Mouse (Mus musculus): ENCODE data around the gene Zfand6. TPM values are rescaled to one million over a fixed set of nuclear protein-coding genes. Genes with fewer than 3 reads are reported as not detected.

Zfand6 gene
- polyA plus RNA-seq, 1 experiment = 287 TPM

- H3K27me3 ChIP-seq (ENCODE audit: control insufficient read depth, insufficient read depth, low read length) = no peaks in the 10 kb centered on the region
- no peak overlapping the region for H3K4me3 ChIP-seq (ENCODE audit: control insufficient read depth, low read depth, low read length)
- H3K36me3 ChIP-seq (ENCODE audit: control insufficient read depth, insufficient read depth, low read length) = no peaks in the 10 kb centered on the region
- TF ChIP-seq POLR2A (IDR thresholded peaks at IDR 0.05; ENCODE audit: control insufficient read depth, low read depth, low read length) = no peak
- TF ChIP-seq CTCF (IDR thresholded peaks at IDR 0.05; ENCODE audit: control insufficient read depth, insufficient read depth, insufficient replicate concordance, low read depth, low read length) = no peak
- no peak overlapping the region for H3K27ac ChIP-seq (ENCODE audit: control insufficient read depth, insufficient read depth, low read depth, low read length)
- H3K4me1 ChIP-seq (ENCODE audit: control insufficient read depth, insufficient read depth, low read length) = no peaks in the 10 kb centered on the region
These were observed 110.9 kb downstream of the Zfand6 start for GRCm38 (mm10) chr7:84578841-84579240.

DNA sequence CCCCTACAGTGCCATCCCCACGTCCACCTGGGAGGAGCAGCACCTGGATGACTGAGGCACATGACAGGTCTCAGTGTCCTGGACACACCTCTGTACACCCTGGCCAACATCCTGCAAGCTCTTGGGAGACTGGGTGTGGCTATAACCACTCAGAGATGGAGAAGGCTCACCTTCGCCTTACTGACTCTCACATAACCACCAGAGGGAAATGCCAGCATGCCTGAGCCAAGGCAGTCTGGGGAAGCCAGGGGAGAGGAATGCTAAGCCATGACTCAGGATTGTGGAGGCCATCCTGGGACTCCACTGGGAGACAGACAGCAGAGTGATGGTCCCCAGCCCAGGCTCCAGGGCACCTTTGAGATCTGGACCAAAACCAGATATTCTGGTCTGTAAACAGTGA is 112.7 kb downstream of the Zfand6 start:
- H3K27me3 ChIP-seq (ENCODE audit: control insufficient read depth, insufficient read depth, low read length) = no peaks in the 10 kb centered on the region

DNA sequence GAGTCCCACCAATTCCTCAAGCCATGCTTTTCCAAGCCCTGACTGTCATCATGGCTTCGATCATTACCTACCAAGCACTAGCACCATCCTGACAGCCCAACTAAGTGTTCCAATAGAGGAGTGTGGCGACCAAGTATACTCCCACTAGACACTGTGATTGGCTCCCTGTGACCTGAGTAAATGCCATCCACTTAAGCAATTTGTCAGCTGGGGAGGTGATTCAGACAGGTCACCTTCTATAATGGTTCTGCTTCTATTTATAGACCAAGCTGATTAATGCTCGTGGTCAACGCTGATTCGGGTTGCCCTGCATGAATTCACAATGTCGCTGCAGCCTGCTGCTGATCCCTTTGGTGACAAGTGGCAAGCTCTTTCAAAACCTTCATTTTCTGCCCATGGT is 123.6 kb downstream of the Zfand6 start:
- Histone ChIP-seq H3K4me1 (ENCODE audit: control insufficient read depth, insufficient read depth, low read length) (no peaks in the 10 kb centered on the region), H3K36me3 (ENCODE audit: control insufficient read depth, insufficient read depth, low read length) (no peaks in the 10 kb centered on the region), H3K27ac (ENCODE audit: control insufficient read depth, insufficient read depth, low read depth, low read length) (no peak overlapping the region), H3K27me3 (ENCODE audit: control insufficient read depth, insufficient read depth, low read length) (no peaks in the 10 kb centered on the region), H3K4me3 (ENCODE audit: control insufficient read depth, low read depth, low read length) (no peak overlapping the region)
- TF ChIP-seq POLR2A (IDR thresholded peaks at IDR 0.05; ENCODE audit: control insufficient read depth, low read depth, low read length) (no peak), CTCF (IDR thresholded peaks at IDR 0.05; ENCODE audit: control insufficient read depth, insufficient read depth, insufficient replicate concordance, low read depth, low read length) (no peak)

More for the DNA sequence above, 112.7 kb downstream of the Zfand6 start:
- Histone ChIP-seq H3K36me3 (ENCODE audit: control insufficient read depth, insufficient read depth, low read length) (no peaks in the 10 kb centered on the region), H3K27ac (ENCODE audit: control insufficient read depth, insufficient read depth, low read depth, low read length) (no peak overlapping the region), H3K4me3 (ENCODE audit: control insufficient read depth, low read depth, low read length) (no peak overlapping the region), H3K4me1 (ENCODE audit: control insufficient read depth, insufficient read depth, low read length) (no peaks in the 10 kb centered on the region)
- TF ChIP-seq CTCF (IDR thresholded peaks at IDR 0.05; ENCODE audit: control insufficient read depth, insufficient read depth, insufficient replicate concordance, low read depth, low read length) (no peak), POLR2A (IDR thresholded peaks at IDR 0.05; ENCODE audit: control insufficient read depth, low read depth, low read length) (no peak)

DNA sequence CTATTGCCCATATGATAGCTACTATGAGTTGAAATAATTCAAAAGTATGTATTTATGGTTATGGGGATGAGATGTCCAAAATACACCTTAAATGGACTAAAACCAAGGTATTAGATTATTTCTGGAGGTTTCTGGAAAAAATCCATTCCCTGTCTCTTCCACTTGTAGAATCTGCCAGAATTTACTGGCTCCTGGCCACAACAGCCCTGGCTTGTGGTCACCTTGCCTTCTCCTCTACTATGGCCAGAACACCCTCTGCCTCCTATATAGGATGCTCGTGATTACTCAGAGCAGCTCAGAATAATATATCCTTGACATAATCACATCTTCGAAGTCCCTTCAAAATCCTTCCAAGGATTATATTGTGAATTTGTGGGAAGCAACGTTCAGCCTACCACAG is 125.5 kb downstream of the Zfand6 start:
- no peaks in the 10 kb centered on the region for H3K36me3 ChIP-seq (ENCODE audit: control insufficient read depth, insufficient read depth, low read length)
- H3K4me3 ChIP-seq (ENCODE audit: control insufficient read depth, low read depth, low read length) = no peak overlapping the region
- no peaks in the 10 kb centered on the region for H3K27me3 ChIP-seq (ENCODE audit: control insufficient read depth, insufficient read depth, low read length)
- no peak overlapping the region for H3K27ac ChIP-seq (ENCODE audit: control insufficient read depth, insufficient read depth, low read depth, low read length)
- TF ChIP-seq POLR2A (IDR thresholded peaks at IDR 0.05; ENCODE audit: control insufficient read depth, low read depth, low read length) (no peak), CTCF (IDR thresholded peaks at IDR 0.05; ENCODE audit: control insufficient read depth, insufficient read depth, insufficient replicate concordance, low read depth, low read length) (no peak)
- no peaks in the 10 kb centered on the region for H3K4me1 ChIP-seq (ENCODE audit: control insufficient read depth, insufficient read depth, low read length)

Other genes starting within 250 kb of the Zfand6 start
- 0.02 TPM in 1 of 2 replicates, not detected in the other for gene Gm2115, start 161.0 kb downstream of the Zfand6 start, polyA plus RNA-seq (2012; rRNA removed)
- gene Fah, start 83.2 kb downstream of the Zfand6 start, polyA plus RNA-seq (2012; rRNA removed) = 4.7 and 12.0 TPM in 2 replicates
- not detected in 2 replicates for gene Olfr291, start 163.6 kb upstream of the Zfand6 start, polyA plus RNA-seq (2012; rRNA removed)

Data from testis, adult 2 months (tissue).